Mouse (Mus musculus): ENCODE measurements around the gene Kif23. TPM values are rescaled to one million over a fixed set of nuclear protein-coding genes. Genes with fewer than 3 reads are reported as not detected.

Gene Kif23
- polyA plus RNA-seq, 2 experiments: 88.9 to 94.4 TPM

DNA sequence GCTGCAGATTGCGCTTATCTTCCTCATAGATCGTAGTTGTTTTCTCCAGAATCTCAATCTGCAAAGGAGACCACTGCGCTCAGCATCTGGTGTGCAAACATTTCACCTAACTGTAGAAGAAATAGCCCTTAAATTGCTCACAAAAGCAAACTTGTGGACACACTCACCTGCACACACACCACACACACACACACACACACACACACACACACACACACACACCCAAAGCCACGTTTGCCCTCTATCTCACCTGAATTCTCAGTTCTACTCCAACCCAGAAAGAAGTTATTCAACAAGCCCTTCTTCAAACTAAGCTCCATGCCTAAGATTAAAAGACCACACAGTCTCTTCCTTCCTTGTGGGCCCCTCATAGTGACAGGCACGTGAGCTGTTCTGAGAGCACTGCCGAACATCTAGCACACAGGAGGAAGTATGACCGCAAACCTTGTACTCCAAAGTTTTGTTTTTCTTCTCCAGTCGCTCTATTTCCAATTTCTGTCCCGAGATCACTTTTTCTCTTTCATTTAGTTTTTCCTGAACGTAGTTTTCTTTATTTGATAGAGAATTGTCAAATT is 21.4 kb downstream of the Kif23 start:
- no peaks in the 10 kb centered on the region for H3K27me3 ChIP-seq (ENCODE audit: control insufficient read depth, insufficient read depth, low read length)
- WGBS: 94% methylated on average over 10 of the region's 10 CpGs
- DNase-seq (ENCODE audit: low spot score) (no peak), ATAC-seq (ENCODE audit: low FRiP score, low read depth) (no peak)
- H3K4me2 ChIP-seq (replicated peaks; ENCODE audit: low read depth, low read length, severe bottlenecking): no peak overlapping the region
- H3K9ac ChIP-seq (ENCODE audit: low read depth, low read length, severe bottlenecking): no peak overlapping the region
- H3K36me3 ChIP-seq (ENCODE audit: control insufficient read depth, insufficient read depth, low read length): peaks cover 90% of the 10 kb centered on the region
- TF ChIP-seq POLR2A (IDR thresholded peaks at IDR 0.05; ENCODE audit: borderline replicate concordance, extremely low read depth, insufficient read depth, insufficient read length): no peak
- H3K4me1 ChIP-seq (ENCODE audit: control insufficient read depth, insufficient read depth, low read length): no peaks in the 10 kb centered on the region
- no peaks in the 10 kb centered on the region for H3K9me3 ChIP-seq (ENCODE audit: control insufficient read depth, low read length)
- no peak overlapping the region for H3K27ac ChIP-seq (replicated peaks; ENCODE audit: low read depth, low read length)
- no peak overlapping the region for H3K4me3 ChIP-seq (replicated peaks; ENCODE audit: low read length)

DNA sequence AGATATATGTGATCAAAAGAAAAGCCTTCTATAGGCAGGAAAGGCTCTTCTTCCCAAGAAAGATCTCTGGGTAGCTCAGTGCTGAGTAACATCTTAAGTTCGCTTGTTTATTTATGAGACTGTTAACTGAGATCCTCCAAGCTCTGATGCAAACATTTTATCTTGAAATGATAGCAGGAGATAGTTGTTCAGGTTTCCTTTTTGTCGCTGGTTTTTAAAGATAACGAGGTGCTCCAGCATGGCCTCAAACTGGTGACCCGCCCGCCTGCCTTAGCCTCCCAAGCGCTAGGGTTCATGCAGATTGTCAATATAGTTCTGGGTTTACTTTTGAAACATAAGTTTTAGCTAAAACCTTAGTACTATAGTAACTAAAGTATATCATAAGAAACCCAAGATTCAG is 26.2 kb downstream of the Kif23 start:
- H3K4me3 ChIP-seq (replicated peaks; ENCODE audit: low read length): no peak overlapping the region
- 94% methylated on average over 6 of the region's 6 CpGs for WGBS
- no peaks in the 10 kb centered on the region for H3K27me3 ChIP-seq (ENCODE audit: control insufficient read depth, insufficient read depth, low read length)
- no peak overlapping the region for H3K4me2 ChIP-seq (replicated peaks; ENCODE audit: low read depth, low read length, severe bottlenecking)
- H3K9me3 ChIP-seq (ENCODE audit: control insufficient read depth, low read length): no peaks in the 10 kb centered on the region
- ATAC-seq (ENCODE audit: low FRiP score, low read depth): no peak
- no peak for DNase-seq (ENCODE audit: low spot score)
- H3K4me1 ChIP-seq (ENCODE audit: control insufficient read depth, insufficient read depth, low read length): no peaks in the 10 kb centered on the region
- H3K9ac ChIP-seq (ENCODE audit: low read depth, low read length, severe bottlenecking): no peak overlapping the region
- no peak for TF ChIP-seq POLR2A (IDR thresholded peaks at IDR 0.05; ENCODE audit: borderline replicate concordance, extremely low read depth, insufficient read depth, insufficient read length)
- H3K27ac ChIP-seq (replicated peaks; ENCODE audit: low read depth, low read length): no peak overlapping the region
- peaks cover 73% of the 10 kb centered on the region for H3K36me3 ChIP-seq (ENCODE audit: control insufficient read depth, insufficient read depth, low read length)

- Histone ChIP-seq H3K9ac (ENCODE audit: low read depth, low read length, severe bottlenecking) (no peak overlapping the region), H3K4me3 (replicated peaks; ENCODE audit: low read length) (no peak overlapping the region), H3K9me3 (ENCODE audit: control insufficient read depth, low read length) (no peaks in the 10 kb centered on the region), H3K36me3 (ENCODE audit: control insufficient read depth, insufficient read depth, low read length) (peaks cover 66% of the 10 kb centered on the region), H3K27ac (replicated peaks; ENCODE audit: low read depth, low read length) (no peak overlapping the region), H3K4me2 (replicated peaks; ENCODE audit: low read depth, low read length, severe bottlenecking) (no peak overlapping the region), H3K27me3 (ENCODE audit: control insufficient read depth, insufficient read depth, low read length) (no peaks in the 10 kb centered on the region), H3K4me1 (ENCODE audit: control insufficient read depth, insufficient read depth, low read length) (no peaks in the 10 kb centered on the region)
- WGBS: 92% methylated on average over 5 of the region's 5 CpGs
- TF ChIP-seq POLR2A (IDR thresholded peaks at IDR 0.05; ENCODE audit: borderline replicate concordance, extremely low read depth, insufficient read depth, insufficient read length): no peak
- ATAC-seq (ENCODE audit: low FRiP score, low read depth) (no peak), DNase-seq (ENCODE audit: low spot score) (no peak)
Measured at GRCm38 (mm10) chr9:61919464-61919863, 27.1 kb downstream of the Kif23 start.

DNA sequence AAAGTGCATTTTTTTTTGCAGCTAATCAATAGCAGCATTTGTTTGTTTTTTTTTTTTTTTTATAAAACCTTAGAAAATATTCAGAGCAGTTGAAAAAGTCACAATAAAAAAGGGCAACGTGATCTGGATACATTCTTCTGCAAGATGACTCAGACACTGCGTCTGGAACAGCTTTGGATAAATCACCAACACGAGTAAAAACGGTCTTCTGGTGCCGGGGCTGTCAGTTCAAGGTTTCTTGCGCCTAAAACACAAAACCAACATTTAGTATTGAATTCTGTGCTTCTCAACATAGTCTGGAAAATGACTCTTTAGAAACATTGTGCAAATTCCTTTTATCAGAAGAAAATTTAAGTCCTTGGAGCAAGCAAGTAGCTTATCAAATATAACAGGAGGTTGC is 29.1 kb downstream of the Kif23 start:
- Histone ChIP-seq H3K27me3 (ENCODE audit: control insufficient read depth, insufficient read depth, low read length) (no peaks in the 10 kb centered on the region), H3K4me1 (ENCODE audit: control insufficient read depth, insufficient read depth, low read length) (peaks cover 8% of the 10 kb centered on the region), H3K4me3 (replicated peaks; ENCODE audit: low read length) (no peak overlapping the region), H3K4me2 (replicated peaks; ENCODE audit: low read depth, low read length, severe bottlenecking) (no peak overlapping the region), H3K9me3 (ENCODE audit: control insufficient read depth, low read length) (no peaks in the 10 kb centered on the region), H3K27ac (replicated peaks; ENCODE audit: low read depth, low read length) (no peak overlapping the region), H3K9ac (ENCODE audit: low read depth, low read length, severe bottlenecking) (no peak overlapping the region), H3K36me3 (ENCODE audit: control insufficient read depth, insufficient read depth, low read length) (peaks cover 57% of the 10 kb centered on the region)
- DNase-seq (ENCODE audit: low spot score) (no peak), ATAC-seq (ENCODE audit: low FRiP score, low read depth) (no peak)
- no peak for TF ChIP-seq POLR2A (IDR thresholded peaks at IDR 0.05; ENCODE audit: borderline replicate concordance, extremely low read depth, insufficient read depth, insufficient read length)
- 76% methylated on average over 6 of the region's 6 CpGs for WGBS

DNA sequence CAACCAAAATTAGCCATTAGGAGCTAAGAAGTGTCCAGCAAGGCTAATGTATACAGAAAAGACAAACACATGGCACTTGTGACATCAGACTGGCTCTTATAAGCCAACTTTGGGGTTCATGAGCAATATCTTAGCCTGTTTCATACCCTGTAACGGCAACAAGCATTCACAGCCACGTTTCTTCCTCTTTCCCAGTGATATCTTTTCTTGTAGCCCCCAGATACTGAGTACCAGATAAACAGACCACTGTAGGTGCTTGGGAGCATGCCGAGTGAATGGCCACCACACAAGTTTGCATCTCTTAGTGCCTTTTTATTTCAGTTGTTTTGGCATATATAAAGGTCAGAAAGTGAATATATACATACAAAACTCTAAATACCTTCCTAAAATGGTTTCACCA is 29.6 kb downstream of the Kif23 start:
- Histone ChIP-seq H3K4me2 (replicated peaks; ENCODE audit: low read depth, low read length, severe bottlenecking) (no peak overlapping the region), H3K27me3 (ENCODE audit: control insufficient read depth, insufficient read depth, low read length) (no peaks in the 10 kb centered on the region), H3K4me1 (ENCODE audit: control insufficient read depth, insufficient read depth, low read length) (peaks cover 8% of the 10 kb centered on the region), H3K9me3 (ENCODE audit: control insufficient read depth, low read length) (no peaks in the 10 kb centered on the region), H3K4me3 (replicated peaks; ENCODE audit: low read length) (no peak overlapping the region), H3K27ac (replicated peaks; ENCODE audit: low read depth, low read length) (no peak overlapping the region), H3K9ac (ENCODE audit: low read depth, low read length, severe bottlenecking) (no peak overlapping the region), H3K36me3 (ENCODE audit: control insufficient read depth, insufficient read depth, low read length) (peaks cover 57% of the 10 kb centered on the region)
- WGBS: 89% methylated on average over 3 of the region's 3 CpGs
- DNase-seq (ENCODE audit: low spot score): no peak
- ATAC-seq (ENCODE audit: low FRiP score, low read depth): no peak
- no peak for TF ChIP-seq POLR2A (IDR thresholded peaks at IDR 0.05; ENCODE audit: borderline replicate concordance, extremely low read depth, insufficient read depth, insufficient read length)
